Mouse (Mus musculus) cerebellum, postnatal 36 days (tissue): ENCODE results near the gene Mex3b.

Experiments
- DNase-seq, 2 experiments: peaks; one replicate each; pipeline ENCODE4 v3.0.0; 2021 to 2022; ENCODE audit warnings: mixed read lengths in 2 of 2

The Mex3b gene

DNA sequence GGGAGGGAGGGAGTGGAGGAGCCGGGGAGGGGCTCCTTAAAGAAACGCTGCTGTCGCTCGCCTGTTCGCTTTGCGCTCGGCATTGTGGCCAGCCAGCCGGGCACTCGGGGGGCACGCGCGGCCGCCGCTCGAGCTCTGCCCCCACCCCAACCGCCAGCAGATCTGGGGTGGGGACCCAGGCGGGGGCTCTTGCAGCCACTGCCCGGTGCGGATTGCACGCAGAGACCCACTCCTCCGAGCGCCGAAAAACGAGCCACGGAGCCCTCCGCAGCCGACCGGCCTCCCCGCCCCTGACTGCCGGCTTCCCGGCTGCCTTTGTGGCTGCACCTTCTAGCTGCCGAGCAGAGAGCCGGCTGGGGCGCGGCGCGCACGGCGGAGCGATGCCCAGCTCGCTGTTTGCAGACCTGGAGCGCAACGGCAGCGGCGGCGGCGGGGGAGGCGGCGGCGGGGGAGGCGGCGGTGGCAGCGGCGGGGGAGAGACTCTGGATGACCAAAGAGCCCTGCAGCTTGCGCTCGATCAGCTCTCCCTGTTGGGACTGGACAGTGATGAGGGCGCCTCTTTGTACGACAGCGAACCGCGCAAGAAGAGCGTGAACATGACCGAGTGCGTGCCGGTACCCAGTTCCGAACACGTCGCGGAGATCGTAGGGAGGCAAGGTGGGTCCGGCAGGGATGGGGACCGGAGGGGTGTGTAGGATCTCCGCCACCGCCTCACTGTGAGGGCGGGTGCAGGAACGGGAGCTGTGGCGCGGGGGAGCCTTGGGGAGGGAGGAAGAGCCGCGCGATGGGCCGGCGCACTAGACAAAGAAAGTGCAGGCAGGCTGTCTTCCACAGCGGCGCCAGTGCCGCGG, at the start of gene Mex3b:
Mex3b (plus strand) TSS at position 63 of the 851 bp plus-strand sequence.
- peak; percentile 64 to 65 for DNase-seq

DNA sequence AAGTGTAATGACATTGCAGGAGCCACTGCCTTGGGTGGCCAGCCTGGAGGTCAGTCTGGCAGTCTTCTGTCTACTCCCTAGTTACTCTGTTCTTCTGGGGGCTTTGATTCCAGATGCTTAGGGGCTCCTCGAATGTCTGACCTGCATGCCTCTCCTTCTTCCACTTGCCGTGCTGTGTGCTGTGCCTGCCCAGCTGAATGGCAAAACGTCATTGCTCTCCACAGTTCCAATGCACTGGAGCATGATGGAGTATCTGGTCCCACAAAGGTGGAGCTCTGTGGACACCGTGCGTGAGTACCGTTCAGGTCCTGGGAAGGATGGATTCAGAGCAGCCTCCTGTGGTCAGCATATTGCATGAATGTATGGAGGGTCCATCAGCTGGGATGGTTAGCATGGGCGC, 47.6 kb upstream of the Mex3b start:
- no peak for DNase-seq

DNA sequence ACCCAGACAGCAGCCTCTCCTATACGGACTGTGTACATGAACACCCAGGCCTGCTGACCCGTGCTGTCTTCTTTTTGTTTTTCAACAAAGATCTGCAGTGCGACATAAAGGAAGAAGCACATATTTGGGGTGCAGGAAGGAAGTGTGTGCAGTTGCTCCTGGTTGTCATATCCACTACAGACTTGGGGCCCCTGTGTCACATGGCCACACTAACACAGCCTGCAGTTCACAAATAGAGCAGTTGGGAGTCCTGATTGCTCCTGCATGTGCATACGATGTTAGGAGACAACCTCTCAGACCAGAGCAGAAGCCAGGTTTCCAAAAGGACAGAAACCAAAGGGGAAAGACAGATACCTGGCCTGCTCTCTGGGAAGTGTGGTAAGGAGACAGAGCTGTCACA, 46.5 kb upstream of the Mex3b start:
- no peak for DNase-seq

GRCm38 (mm10) chr7:82821501-82821900, 45.6 kb upstream of the Mex3b start:
- no peak for DNase-seq

GRCm38 (mm10) chr7:82822528-82822927, 44.6 kb upstream of the Mex3b start:
- no peak for DNase-seq

DNA sequence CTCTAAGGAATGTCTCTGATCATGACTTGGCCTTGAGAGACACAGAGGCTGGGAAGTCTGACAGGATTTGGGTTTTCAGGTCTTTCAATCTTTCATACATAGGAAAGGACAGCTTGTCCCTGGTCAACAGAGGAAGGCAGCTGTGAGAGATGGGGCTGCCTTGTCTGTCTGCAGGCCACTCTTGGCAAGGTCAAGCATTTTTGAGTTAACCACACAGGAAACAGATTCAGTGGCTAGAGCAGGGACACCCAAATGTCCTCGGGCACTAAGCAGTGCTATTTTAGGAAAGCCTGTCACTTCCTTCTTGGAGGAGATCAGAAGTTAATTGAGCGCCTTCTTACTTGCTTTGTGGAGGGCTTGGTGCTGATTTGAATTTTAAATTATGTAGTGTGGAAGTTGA, 38.9 kb upstream of the Mex3b start:
- DNase-seq = no peak

DNA sequence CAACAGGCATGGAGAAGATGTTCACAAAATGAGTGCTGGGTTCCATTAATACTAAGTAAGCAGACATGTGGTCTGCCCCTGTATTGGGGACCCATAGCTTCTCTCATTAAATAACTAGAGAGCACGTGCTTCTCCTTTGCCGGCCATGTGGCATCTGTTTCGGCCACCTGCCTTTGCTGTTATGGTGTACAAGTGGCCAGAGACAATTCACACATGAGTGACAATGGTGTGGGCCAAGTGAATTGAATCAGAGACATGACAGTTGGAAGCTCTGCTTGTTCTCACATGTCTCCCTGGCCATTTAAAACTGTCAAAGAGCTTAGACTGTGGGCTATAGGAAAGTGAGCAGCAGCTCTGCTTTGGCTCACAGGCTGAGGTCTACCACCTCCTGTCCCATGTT, 37.6 kb upstream of the Mex3b start:
- DNase-seq = no peak

DNA sequence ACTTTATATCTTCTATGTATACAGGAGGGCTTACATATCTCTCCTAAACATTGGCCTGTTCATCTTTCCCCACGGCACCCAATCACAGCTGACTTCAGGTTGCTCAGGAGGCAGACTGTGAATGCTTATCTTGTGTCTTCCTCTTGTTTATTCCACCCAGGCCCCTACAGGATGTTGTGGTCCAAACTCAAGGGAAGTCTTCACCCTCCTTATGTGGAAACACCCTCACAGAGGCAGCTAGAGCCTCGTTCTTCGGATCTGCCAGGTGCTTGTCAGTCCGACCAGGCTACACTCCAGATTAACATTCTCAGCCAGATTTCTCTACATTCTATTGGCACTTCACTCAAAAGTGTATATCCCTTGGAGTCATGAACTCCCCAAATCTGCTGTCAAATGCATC, 32.7 kb upstream of the Mex3b start:
- DNase-seq = no peak

GRCm38 (mm10) chr7:82838414-82838813, 28.7 kb upstream of the Mex3b start:
- no peak for DNase-seq

GRCm38 (mm10) chr7:82838965-82839675, 28.0 kb upstream of the Mex3b start:
- DNase-seq = no peak

GRCm38 (mm10) chr7:82842222-82842920, 24.8 kb upstream of the Mex3b start:
- DNase-seq = no peak

GRCm38 (mm10) chr7:82850756-82851155, 16.4 kb upstream of the Mex3b start:
- DNase-seq = no peak

DNA sequence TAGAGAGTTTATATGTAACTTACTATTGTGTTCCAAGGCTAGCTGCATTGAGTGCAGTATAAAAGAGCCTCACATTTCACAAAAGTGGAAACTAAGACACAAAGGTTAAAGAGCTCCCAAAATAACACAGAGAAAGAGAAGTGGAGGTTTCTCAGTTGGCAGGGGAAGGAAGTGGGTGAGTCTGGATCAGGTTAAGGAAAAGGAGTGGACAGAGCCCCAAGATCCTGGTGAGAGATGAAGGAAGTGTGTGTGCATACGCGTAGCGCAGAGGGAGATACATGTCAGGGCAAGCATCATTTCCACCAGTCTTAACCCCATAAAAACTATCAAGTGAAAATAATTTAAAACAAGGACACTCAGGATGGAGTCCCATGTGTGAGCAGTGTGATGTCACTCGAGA, 15.5 kb upstream of the Mex3b start:
- DNase-seq = no peak

- DNase-seq = no peak
Measured at GRCm38 (mm10) chr7:82854195-82854766, 12.9 kb upstream of the Mex3b start.

- no peak for DNase-seq
Measured at GRCm38 (mm10) chr7:82858611-82859010, 8.5 kb upstream of the Mex3b start.

- DNase-seq = no peak
Measured at GRCm38 (mm10) chr7:82860626-82861025, 6.5 kb upstream of the Mex3b start.

GRCm38 (mm10) chr7:82863341-82863740, 3.8 kb upstream of the Mex3b start:
- no peak for DNase-seq

- DNase-seq = no peak
Measured at GRCm38 (mm10) chr7:82864260-82864990, 2.7 kb upstream of the Mex3b start.

DNA sequence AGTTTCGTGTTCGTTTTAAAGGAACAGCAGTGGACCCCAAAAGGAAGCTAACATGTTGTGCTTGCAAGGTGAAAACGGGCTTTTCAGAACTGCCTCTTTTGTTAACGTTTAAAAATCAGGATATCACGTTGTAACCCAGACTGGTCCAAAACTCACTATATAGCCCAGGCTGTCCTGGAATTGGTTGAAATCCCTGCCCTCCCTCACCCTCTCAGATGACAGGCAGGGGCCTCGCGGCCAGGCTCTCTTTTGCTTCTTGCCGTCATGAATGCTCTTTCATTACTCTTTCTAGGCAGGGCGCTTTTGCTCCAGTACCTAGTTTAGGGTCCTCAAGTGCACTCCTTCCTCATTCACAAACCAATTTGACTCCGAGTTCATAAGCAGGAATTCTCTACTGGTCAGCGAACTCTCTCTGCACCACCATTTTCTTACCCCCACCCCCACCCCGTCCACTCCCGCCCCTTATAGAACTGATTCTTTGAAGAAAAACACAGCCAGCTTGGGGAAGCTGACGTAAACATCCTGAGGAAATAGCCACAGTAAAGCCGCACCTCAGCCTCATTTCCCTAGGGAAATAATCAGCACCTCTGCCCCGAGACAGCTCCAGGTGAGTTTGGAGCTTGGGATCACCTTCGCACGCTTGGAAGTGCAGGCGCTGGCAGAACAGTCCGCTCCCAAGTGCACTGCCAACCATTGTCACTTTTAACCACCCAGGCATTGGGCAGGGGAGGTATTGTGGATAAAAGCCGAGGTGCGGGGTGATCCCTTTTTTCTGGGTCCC, 2.0 kb upstream of the Mex3b start:
- peak; percentile 22 to 38 for DNase-seq

GRCm38 (mm10) chr7:82865834-82866485, 1.2 kb upstream of the Mex3b start:
- DNase-seq = peak; percentile 96 to 99
